Mouse (Mus musculus) forelimb bud, embryonic 11.5 days (tissue): ENCODE results near the gene Pcbd2.

Source experiments
- DNase-seq: peaks from one replicate; pipeline ENCODE4 v3.0.0-alpha.2; 2012; ENCODE audit warnings: low read depth, low spot score

Pcbd2 gene

GRCm38 (mm10) chr13:55733628-55734502, 6.7 kb downstream of the Pcbd2 start:
- DNase-seq = no peak

- no peak for DNase-seq
Measured at GRCm38 (mm10) chr13:55737885-55738284, 10.7 kb downstream of the Pcbd2 start.

GRCm38 (mm10) chr13:55742306-55742705, 15.1 kb downstream of the Pcbd2 start:
- no peak for DNase-seq

GRCm38 (mm10) chr13:55754380-55754779, 27.2 kb downstream of the Pcbd2 start:
- DNase-seq = peak; percentile 67

GRCm38 (mm10) chr13:55756789-55757188, 29.6 kb downstream of the Pcbd2 start:
- peak; percentile 48 for DNase-seq

- no peak for DNase-seq
Measured at GRCm38 (mm10) chr13:55757645-55758044, 30.5 kb downstream of the Pcbd2 start.

GRCm38 (mm10) chr13:55760576-55760975, 33.4 kb downstream of the Pcbd2 start:
- no peak for DNase-seq

GRCm38 (mm10) chr13:55761486-55761885, 34.3 kb downstream of the Pcbd2 start:
- no peak for DNase-seq

- DNase-seq = peak; percentile 34
Measured at GRCm38 (mm10) chr13:55774352-55774751, 47.2 kb downstream of the Pcbd2 start.

- DNase-seq = peak; percentile 37
Measured at GRCm38 (mm10) chr13:55775056-55775455, 47.9 kb downstream of the Pcbd2 start.

GRCm38 (mm10) chr13:55784268-55784667, 57.1 kb downstream of the Pcbd2 start, which contains the start of gene Catsper3:
Gene Catsper3 (plus strand): TSS chr13:55784568.
- no peak for DNase-seq

GRCm38 (mm10) chr13:55786120-55786519, 59.0 kb downstream of the Pcbd2 start:
- no peak for DNase-seq

- no peak for DNase-seq
Measured at GRCm38 (mm10) chr13:55801246-55801645, 74.1 kb downstream of the Pcbd2 start.

- DNase-seq = no peak
Measured at GRCm38 (mm10) chr13:55803973-55804372, 76.8 kb downstream of the Pcbd2 start.

GRCm38 (mm10) chr13:55809041-55809623, 82.0 kb downstream of the Pcbd2 start:
- no peak for DNase-seq

- DNase-seq = no peak
Measured at GRCm38 (mm10) chr13:55809707-55810106, 82.5 kb downstream of the Pcbd2 start.

GRCm38 (mm10) chr13:55810947-55811346, 83.8 kb downstream of the Pcbd2 start:
- DNase-seq = no peak

GRCm38 (mm10) chr13:55813490-55814016, 86.4 kb downstream of the Pcbd2 start:
- DNase-seq = no peak

- DNase-seq = no peak
Measured at GRCm38 (mm10) chr13:55814834-55815233, 87.7 kb downstream of the Pcbd2 start.

- DNase-seq = no peak
Measured at GRCm38 (mm10) chr13:55822499-55822898, 95.3 kb downstream of the Pcbd2 start.

GRCm38 (mm10) chr13:55824151-55824945, 97.2 kb downstream of the Pcbd2 start:
- no peak for DNase-seq

GRCm38 (mm10) chr13:55825245-55825681, 98.1 kb downstream of the Pcbd2 start:
- no peak for DNase-seq
